Mouse (Mus musculus): ENCODE results near the gene Slfn4.

- no peak for TF ChIP-seq CTCF (IDR thresholded peaks at IDR 0.05; ENCODE audit: extremely low read depth, insufficient read depth, insufficient read length, insufficient replicate concordance)
- TF ChIP-seq POLR2A (IDR thresholded peaks at IDR 0.05; ENCODE audit: low read depth, low read length), result no peak
These were observed 53.1 kb downstream of the Slfn4 start for GRCm38 (mm10) chr11:83227926-83228723.

Measured in spleen, adult 2 months (tissue).